Comparison of ENCODE assay signal across 17 mouse cellular contexts in the genomic region with DNA sequence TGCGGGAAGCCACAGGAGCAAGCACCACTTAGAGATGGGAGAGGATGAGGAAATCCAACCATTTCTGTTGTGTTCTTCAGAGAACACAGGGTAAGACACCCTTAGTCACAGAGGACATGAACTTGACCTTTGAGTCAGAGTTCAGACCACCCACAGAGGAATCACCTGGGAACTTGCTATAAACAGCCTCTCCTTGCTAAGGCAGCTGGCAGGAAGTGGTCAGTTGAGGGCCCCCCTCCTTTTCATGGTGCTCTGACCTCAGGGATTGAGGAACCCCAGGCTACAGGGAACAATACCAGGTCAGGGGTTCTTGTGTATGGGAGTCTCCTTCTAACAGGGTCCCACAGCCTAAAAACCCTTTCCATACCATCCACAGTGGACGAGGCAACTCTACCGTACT. TPM values are rescaled to one million over a fixed set of nuclear protein-coding genes. Genes with fewer than 3 reads are reported as not detected.
A peak's percentile ranks its signal among the peaks of the same experiment; 100 is the strongest.
DNase-seq lines count a peak whose midpoint lies in the region; ATAC-seq and TF ChIP-seq lines count a peak whose summit lies in the region.
"Had no signal": no experiment of that assay in that cellular context is flagged by ENCODE, and none has a peak within 500 bp of the region (broad histone marks: within the 10 kb centered on the region; RNA-seq: fewer than 3 reads in every experiment).

No protein-coding gene starts in this region.

- no peak for DNase-seq in hindbrain, embryonic 10.5 days (ENCODE audit: low spot score)
- DNase-seq in embryonic facial prominence, embryonic 14.5 days (ENCODE audit: low spot score), result no peak
- no peak for DNase-seq in heart, adult 9 months (ENCODE audit: low spot score in 2 of 2)
- DNase-seq in ovary, adult 18-20 months (ENCODE audit: low spot score), result no peak
- DNase-seq: gastrocnemius, postnatal 10 days; right cerebral cortex, postnatal 14 days; thymus, postnatal 4 days had no signal

- no peak for TF ChIP-seq POLR2A in ES-Bruce4 (IDR thresholded peaks at IDR 0.05; ENCODE audit: insufficient read depth, low read length)

- H3K27ac ChIP-seq in hindbrain, embryonic 15.5 days (replicated peaks), result peak overlapping the region; percentile 54
- no peak overlapping the region for H3K27ac ChIP-seq in hindbrain, embryonic 10.5 days
- peak overlapping the region; percentile 75 for H3K27ac ChIP-seq in ES-Bruce4 (ENCODE audit: insufficient read depth, low read length)
- H3K27ac ChIP-seq in embryonic facial prominence, embryonic 14.5 days (replicated peaks; ENCODE audit: low read depth, low read length), result peak overlapping the region; percentile 44; the same call in 1 of the 2 replicates
- H3K27ac ChIP-seq in neural tube, embryonic 14.5 days (ENCODE audit: low read depth, low read length), result 0 out of 2 replicates have a peak overlapping the region, but pooled peaks have one; percentile 0
- H3K27ac ChIP-seq: liver, embryonic 14.5 days; macrophage had no signal

- no peak overlapping the region for H3K9ac ChIP-seq in hindbrain, embryonic 15.5 days
- no peak overlapping the region for H3K9ac ChIP-seq in ES-Bruce4 (ENCODE audit: low read depth, poor library complexity, severe bottlenecking)
- no peak overlapping the region for H3K9ac ChIP-seq in embryonic facial prominence, embryonic 14.5 days (ENCODE audit: low read depth, low read length)
- no peak overlapping the region for H3K9ac ChIP-seq in neural tube, embryonic 14.5 days (replicated peaks; ENCODE audit: low read depth, low read length)
- H3K9ac ChIP-seq: liver, embryonic 14.5 days had no signal

- 89% methylated on average over 3 of the region's 3 CpGs for WGBS in hindbrain, embryonic 15.5 days
- 83% methylated on average over 3 of the region's 3 CpGs for WGBS in hindbrain, embryonic 10.5 days
- 84% methylated on average over 3 of the region's 3 CpGs for whole genome bisulfite sequencing in embryonic facial prominence, embryonic 14.5 days
- 78% methylated on average over 3 of the region's 3 CpGs for WGBS in neural tube, embryonic 14.5 days

- H3K27me3 ChIP-seq in hindbrain, embryonic 15.5 days, result no peaks in the 10 kb centered on the region
- H3K27me3 ChIP-seq in hindbrain, embryonic 10.5 days (ENCODE audit: insufficient read depth, poor library complexity, severe bottlenecking), result no peaks in the 10 kb centered on the region
- H3K27me3 ChIP-seq in ES-Bruce4 (ENCODE audit: control insufficient read depth, insufficient read depth, low read length, poor library complexity, severe bottlenecking), result no peaks in the 10 kb centered on the region
- no peaks in the 10 kb centered on the region for H3K27me3 ChIP-seq in embryonic facial prominence, embryonic 14.5 days (replicated peaks; ENCODE audit: control insufficient read depth, insufficient read depth, low read length)
- no peaks in the 10 kb centered on the region for H3K27me3 ChIP-seq in neural tube, embryonic 14.5 days (ENCODE audit: control insufficient read depth, insufficient read depth, low read length)

- H3K9me3 ChIP-seq in hindbrain, embryonic 15.5 days, result no peaks in the 10 kb centered on the region
- H3K9me3 ChIP-seq in hindbrain, embryonic 10.5 days, result no peaks in the 10 kb centered on the region
- no peaks in the 10 kb centered on the region for H3K9me3 ChIP-seq in ES-Bruce4 (replicated peaks; ENCODE audit: control insufficient read depth, insufficient read depth, low read length, poor library complexity, severe bottlenecking)
- H3K9me3 ChIP-seq in embryonic facial prominence, embryonic 14.5 days (ENCODE audit: control insufficient read depth, low read length), result no peaks in the 10 kb centered on the region
- no peaks in the 10 kb centered on the region for H3K9me3 ChIP-seq in neural tube, embryonic 14.5 days (ENCODE audit: control insufficient read depth, low read length)
- H3K9me3 ChIP-seq: G1E had no signal

- no peaks in the 10 kb centered on the region for H3K36me3 ChIP-seq in hindbrain, embryonic 15.5 days
- H3K36me3 ChIP-seq in hindbrain, embryonic 10.5 days, result no peaks in the 10 kb centered on the region
- no peaks in the 10 kb centered on the region for H3K36me3 ChIP-seq in ES-Bruce4 (ENCODE audit: control insufficient read depth, insufficient read depth, low read length, poor library complexity, severe bottlenecking)
- 0 out of 2 replicates have a peak, but pooled peaks cover 3% of the 10 kb centered on the region for H3K36me3 ChIP-seq in embryonic facial prominence, embryonic 14.5 days (ENCODE audit: control insufficient read depth, insufficient read depth, low read length)
- H3K36me3 ChIP-seq in neural tube, embryonic 14.5 days (ENCODE audit: control insufficient read depth, insufficient read depth, low read length), result no peaks in the 10 kb centered on the region
- H3K36me3 ChIP-seq: G1E had no signal

- H3K4me2 ChIP-seq in hindbrain, embryonic 15.5 days, result no peak overlapping the region
- H3K4me2 ChIP-seq in embryonic facial prominence, embryonic 14.5 days (ENCODE audit: low read depth, low read length), result no peak overlapping the region
- no peak overlapping the region for H3K4me2 ChIP-seq in neural tube, embryonic 14.5 days (ENCODE audit: low read depth, low read length)

- no peak overlapping the region for H3K4me3 ChIP-seq in hindbrain, embryonic 15.5 days
- H3K4me3 ChIP-seq in hindbrain, embryonic 10.5 days, result no peak overlapping the region
- no peak overlapping the region for H3K4me3 ChIP-seq in ES-Bruce4 (ENCODE audit: low read depth, low read length)
- no peak overlapping the region for H3K4me3 ChIP-seq in embryonic facial prominence, embryonic 14.5 days (ENCODE audit: low read depth, low read length)
- H3K4me3 ChIP-seq in neural tube, embryonic 14.5 days (ENCODE audit: low read depth, low read length), result no peak overlapping the region

- peaks cover 40% of the 10 kb centered on the region for H3K4me1 ChIP-seq in hindbrain, embryonic 15.5 days (replicated peaks)
- H3K4me1 ChIP-seq in hindbrain, embryonic 10.5 days (replicated peaks), result peaks cover 26% of the 10 kb centered on the region
- H3K4me1 ChIP-seq in ES-Bruce4 (ENCODE audit: control insufficient read depth, insufficient read depth, low read length), result peaks cover 10% of the 10 kb centered on the region
- peaks cover 26% of the 10 kb centered on the region for H3K4me1 ChIP-seq in embryonic facial prominence, embryonic 14.5 days (ENCODE audit: control insufficient read depth, insufficient read depth, low read length)
- H3K4me1 ChIP-seq in neural tube, embryonic 14.5 days (ENCODE audit: control insufficient read depth, insufficient read depth, low read length), result peaks cover 2% of the 10 kb centered on the region; the same call in 1 of the 2 replicates

- TF ChIP-seq CTCF in ES-Bruce4 (IDR thresholded peaks at IDR 0.05; ENCODE audit: low read depth, low read length), result no peak

- ATAC-seq in hindbrain, embryonic 15.5 days (ENCODE audit: low FRiP score, low read depth), result no peak
- no peak for ATAC-seq in embryonic facial prominence, embryonic 14.5 days (ENCODE audit: low read depth)
- no peak for ATAC-seq in neural tube, embryonic 14.5 days (ENCODE audit: low read depth)

- peak; percentile 75; the same call in 1 of the 2 replicates for TF ChIP-seq EP300 in ES-Bruce4 (IDR thresholded peaks at IDR 0.05; ENCODE audit: insufficient read depth, low read depth, low read length)

RNA-seq across cellular contexts. Expression of gene Mras, which starts 20.4 kb away (rescaled TPM):
- 53.8 and 57.1 TPM in 2 replicates for polyA plus RNA-seq in hindbrain, embryonic 15.5 days (2015; fragmentation: Nextera tagmentation; extraction: Ambion mirVana)
- polyA plus RNA-seq in hindbrain, embryonic 10.5 days (2016; fragmentation: Nextera tagmentation; extraction: Ambion mirVana), result 10.9 and 16.0 TPM in 2 replicates
- 6.0 and 7.9 TPM in 2 replicates for polyA plus RNA-seq in ES-Bruce4 (2011; ENCODE audit: insufficient read depth, insufficient read length, low read depth, missing spikeins)
- 22.9 and 30.6 TPM in 2 replicates for polyA plus RNA-seq in embryonic facial prominence, embryonic 14.5 days (2014; fragmentation: Nextera tagmentation; extraction: Ambion mirVana)
- polyA plus RNA-seq in neural tube, embryonic 14.5 days (2014; fragmentation: Nextera tagmentation; extraction: Ambion mirVana), result 43.4 and 57.9 TPM in 2 replicates

RNA-seq across cellular contexts. Expression of gene Nme9, which starts 34.5 kb away (rescaled TPM):
- 0.60 and 0.62 TPM in 2 replicates for polyA plus RNA-seq in hindbrain, embryonic 15.5 days (2015; fragmentation: Nextera tagmentation; extraction: Ambion mirVana)
- polyA plus RNA-seq in hindbrain, embryonic 10.5 days (2016; fragmentation: Nextera tagmentation; extraction: Ambion mirVana), result 1.3 TPM in 1 of 2 replicates, not detected in the other
- not detected in 2 replicates for polyA plus RNA-seq in ES-Bruce4 (2011; ENCODE audit: insufficient read depth, insufficient read length, low read depth, missing spikeins)
- polyA plus RNA-seq in embryonic facial prominence, embryonic 14.5 days (2014; fragmentation: Nextera tagmentation; extraction: Ambion mirVana), result 0.41 and 3.3 TPM in 2 replicates
- polyA plus RNA-seq in neural tube, embryonic 14.5 days (2014; fragmentation: Nextera tagmentation; extraction: Ambion mirVana), result not detected in 2 replicates
- polyA plus RNA-seq: G1E; heart, embryonic 14.5 days; intestine, embryonic 14.5 days; macrophage; neural tube, embryonic 11.5 days; stomach, embryonic 14.5 days had no signal

RNA-seq across cellular contexts. Expression of gene Esyt3, which starts 58.5 kb away (rescaled TPM):
- 0.76 and 0.87 TPM in 2 replicates for polyA plus RNA-seq in hindbrain, embryonic 15.5 days (2015; fragmentation: Nextera tagmentation; extraction: Ambion mirVana)
- 0.34 and 0.37 TPM in 2 replicates for polyA plus RNA-seq in hindbrain, embryonic 10.5 days (2016; fragmentation: Nextera tagmentation; extraction: Ambion mirVana)
- 4.9 and 5.8 TPM in 2 replicates for polyA plus RNA-seq in ES-Bruce4 (2011; ENCODE audit: insufficient read depth, insufficient read length, low read depth, missing spikeins)
- polyA plus RNA-seq in embryonic facial prominence, embryonic 14.5 days (2014; fragmentation: Nextera tagmentation; extraction: Ambion mirVana), result 0.84 and 0.90 TPM in 2 replicates
- polyA plus RNA-seq in neural tube, embryonic 14.5 days (2014; fragmentation: Nextera tagmentation; extraction: Ambion mirVana), result 0.46 and 0.93 TPM in 2 replicates
- polyA plus RNA-seq: G1E, macrophage had no signal
